Mouse (Mus musculus) induced T-regulatory cell, adult 2 months (primary cell): ENCODE measurements around the gene Hist1h4i.
"Not testable (repeated sequence)": the region's sequence is repeated elsewhere in the genome, so short reads cannot be mapped to it uniquely, and the experiment has no call there.

Experiments used
- DNase-seq: peaks from one replicate; pipeline ENCODE4 v3.0.0-alpha.2; 2012; ENCODE audit warnings: low read depth

The Hist1h4i gene

GRCm38 (mm10) chr13:22041142-22041536 lies at the start of gene Hist1h4i:
Gene Hist1h4i (minus strand): TSS chr13:22041362.
- DNase-seq: peak; percentile 95

GRCm38 (mm10) chr13:22084140-22084539 lies 43.0 kb upstream of the Hist1h4i start, which contains the start of gene Vmn1r188:
Gene Vmn1r188 (plus strand): TSS chr13:22084440.
- not testable (repeated sequence) for DNase-seq

GRCm38 (mm10) chr13:22063468-22063867 lies 22.3 kb upstream of the Hist1h4i start:
- DNase-seq: no peak

DNA sequence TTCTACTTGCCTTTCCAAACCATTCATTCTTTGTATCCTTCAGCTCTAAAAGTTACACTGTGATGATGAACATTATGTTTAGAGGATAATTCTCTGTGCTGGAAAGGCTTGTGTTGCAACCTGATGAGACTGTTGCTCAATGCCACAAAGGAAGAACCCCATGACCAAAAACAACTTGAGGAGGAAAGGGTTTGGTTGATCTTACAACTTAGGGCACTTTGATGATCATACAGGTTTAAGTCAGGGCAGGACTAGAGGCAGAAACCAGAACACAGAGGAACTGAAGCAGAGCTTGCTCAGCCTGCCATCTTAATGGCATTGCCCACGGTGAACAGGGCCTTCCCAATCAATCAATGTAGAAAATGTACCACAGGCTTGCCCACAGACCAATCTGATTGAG lies 20.3 kb upstream of the Hist1h4i start:
- DNase-seq: no peak

GRCm38 (mm10) chr13:22053754-22054153 lies 12.6 kb upstream of the Hist1h4i start:
- no peak for DNase-seq

GRCm38 (mm10) chr13:22051523-22051859 lies 10.3 kb upstream of the Hist1h4i start:
- DNase-seq: no peak

DNA sequence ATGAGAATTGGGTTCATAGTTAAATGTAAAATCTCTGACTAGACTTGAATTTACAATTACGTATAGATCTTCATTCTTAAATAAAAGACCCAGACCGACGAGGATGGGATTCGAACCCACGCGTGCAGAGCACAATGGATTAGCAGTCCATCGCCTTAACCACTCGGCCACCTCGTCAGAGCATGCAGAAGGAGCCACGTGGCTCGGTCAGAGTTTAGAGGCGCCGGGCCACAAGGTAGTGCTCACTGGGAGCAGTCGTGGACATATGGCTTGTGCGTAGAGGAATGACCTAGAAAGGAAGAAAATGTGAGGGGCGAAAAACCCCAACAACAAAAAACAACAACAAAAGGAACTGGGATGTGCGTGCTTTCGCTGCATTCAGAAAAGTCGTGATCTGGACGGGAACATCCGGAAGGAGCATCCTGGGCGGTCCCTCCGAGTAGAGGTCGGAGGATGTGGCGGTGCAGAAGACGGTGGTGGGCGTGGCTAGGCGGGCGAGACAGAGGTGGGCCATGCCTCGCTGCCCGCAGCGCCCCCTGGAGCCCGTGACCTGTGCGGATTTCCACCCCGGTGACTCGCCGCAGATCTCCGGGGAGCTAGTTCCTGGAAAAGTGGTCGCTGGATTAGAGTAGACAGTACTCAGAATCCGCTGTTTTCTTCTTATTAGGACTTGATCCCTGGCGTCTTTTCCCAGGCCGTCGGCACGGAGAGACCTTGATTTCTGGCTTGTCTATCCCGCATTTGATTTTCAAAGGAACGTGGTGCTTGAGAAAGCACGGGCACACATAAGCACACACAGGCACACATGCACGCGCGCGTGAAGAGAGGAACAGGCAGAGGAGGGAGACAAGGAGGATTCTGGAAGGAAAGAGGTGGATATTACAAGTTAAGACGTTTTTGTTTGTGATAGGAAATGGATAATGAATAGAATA lies 9.7 kb upstream of the Hist1h4i start:
- peak; percentile 93 for DNase-seq

GRCm38 (mm10) chr13:22049737-22050440 lies 8.7 kb upstream of the Hist1h4i start:
- peak; percentile 86 for DNase-seq

DNA sequence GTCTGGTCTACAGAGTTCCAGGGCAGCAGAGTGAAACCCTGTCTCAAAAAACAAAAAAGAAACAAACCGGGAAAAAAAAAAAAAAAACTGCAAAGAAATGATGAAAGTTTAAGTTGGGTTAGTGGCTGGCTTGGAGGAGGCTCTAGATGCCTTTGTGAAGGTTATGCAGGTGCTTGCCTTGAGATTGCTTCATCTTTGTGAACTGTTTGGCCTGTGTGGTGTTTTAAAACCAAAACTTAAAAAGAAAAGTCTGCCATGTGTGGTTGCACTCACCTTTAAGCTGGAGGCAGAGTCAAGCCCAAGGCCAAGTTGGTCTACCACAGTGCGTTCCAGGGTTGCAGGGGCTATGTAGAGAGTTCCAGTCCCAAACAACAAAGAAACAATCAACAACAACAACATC lies 7.9 kb upstream of the Hist1h4i start:
- DNase-seq: peak; percentile 21

DNA sequence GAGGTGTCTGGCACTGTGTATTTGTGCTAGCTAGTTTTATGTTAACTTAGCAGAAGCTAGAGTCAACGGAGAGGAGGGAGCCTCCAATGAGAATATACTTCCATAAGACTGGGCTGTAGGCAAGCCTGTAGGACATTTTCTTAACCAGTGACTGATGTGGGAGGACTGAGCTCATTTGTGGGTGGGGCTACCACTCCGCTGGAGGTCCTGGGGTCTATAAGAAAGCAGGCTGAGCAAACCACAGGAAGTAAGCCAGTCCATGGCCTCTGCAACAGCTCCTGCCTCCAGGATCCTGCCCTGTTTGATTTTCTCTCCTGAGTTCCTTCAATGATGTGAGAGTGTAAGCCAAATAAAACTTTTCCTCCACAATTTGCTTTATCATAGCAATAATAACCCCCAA lies 4.1 kb upstream of the Hist1h4i start:
- peak; percentile 4 for DNase-seq

DNA sequence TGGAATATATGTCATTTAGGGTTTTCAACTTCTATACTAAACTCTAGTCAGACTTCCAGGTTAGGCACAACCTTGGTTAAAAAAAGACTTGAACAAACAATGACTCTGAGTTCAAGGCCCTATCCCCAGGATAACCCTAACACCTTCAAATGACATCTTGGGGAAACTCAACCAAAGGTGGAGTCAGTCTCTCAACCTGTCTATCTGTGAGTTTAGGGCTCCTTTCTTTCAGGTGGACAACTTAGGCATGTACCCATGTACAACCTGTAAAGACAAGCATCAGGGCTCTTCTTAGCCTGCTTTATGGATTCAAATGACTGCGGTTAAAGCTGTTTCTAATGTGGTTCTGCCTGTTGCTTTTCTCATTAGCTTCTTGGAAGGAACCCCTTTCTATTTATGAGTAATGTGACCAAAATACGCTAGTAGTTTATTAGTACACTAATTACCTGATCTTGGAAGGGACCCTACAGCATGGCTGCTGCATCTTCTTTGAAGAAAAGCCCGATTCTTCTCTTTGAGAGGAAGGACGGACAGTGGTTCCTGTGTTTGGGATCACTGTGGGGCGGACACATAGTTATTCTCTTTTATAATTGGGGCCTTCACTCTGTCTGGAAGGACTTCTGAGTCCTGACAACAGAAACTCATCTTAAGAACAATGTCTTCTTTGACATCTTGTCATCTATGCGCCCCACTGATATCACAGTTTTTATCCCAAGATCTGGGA lies 3.4 kb upstream of the Hist1h4i start:
- no peak for DNase-seq

GRCm38 (mm10) chr13:22043503-22044431 lies 2.6 kb upstream of the Hist1h4i start:
- DNase-seq: peak; percentile 89

DNA sequence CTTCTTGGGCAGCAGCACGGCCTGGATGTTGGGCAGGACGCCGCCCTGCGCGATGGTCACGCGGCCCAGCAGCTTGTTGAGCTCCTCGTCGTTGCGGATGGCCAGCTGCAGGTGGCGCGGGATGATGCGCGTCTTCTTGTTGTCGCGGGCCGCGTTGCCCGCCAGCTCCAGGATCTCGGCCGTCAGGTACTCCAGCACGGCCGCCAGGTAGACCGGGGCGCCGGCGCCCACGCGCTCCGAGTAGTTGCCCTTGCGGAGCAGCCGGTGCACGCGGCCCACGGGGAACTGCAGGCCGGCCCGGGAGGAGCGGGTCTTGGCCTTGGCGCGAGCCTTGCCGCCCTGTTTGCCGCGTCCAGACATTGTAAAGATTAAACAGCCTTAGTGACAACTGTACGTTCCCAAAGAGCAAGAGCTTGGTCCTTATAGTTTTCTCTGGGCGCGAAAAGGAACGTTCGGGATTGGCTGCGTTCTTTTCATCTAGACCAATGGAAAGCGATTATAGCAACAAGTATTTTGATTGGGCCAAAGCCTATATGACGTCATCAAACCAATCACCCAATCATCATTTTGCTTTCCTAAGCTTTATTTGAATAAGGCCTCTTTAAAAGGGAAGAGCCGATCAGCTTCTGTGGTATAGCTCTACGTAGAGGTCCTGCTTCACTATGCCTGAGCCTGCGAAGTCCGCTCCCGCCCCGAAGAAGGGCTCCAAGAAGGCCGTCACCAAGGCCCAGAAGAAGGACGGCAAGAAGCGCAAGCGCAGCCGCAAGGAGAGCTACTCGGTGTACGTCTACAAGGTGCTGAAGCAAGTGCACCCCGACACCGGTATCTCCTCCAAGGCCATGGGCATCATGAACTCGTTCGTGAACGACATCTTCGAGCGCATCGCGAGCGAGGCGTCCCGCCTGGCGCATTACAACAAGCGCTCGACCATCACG lies 1.7 kb upstream of the Hist1h4i start, which contains the start of the genes Hist1h2ag and Hist1h2bj:
Gene Hist1h2ag (minus strand): TSS at position 377 of the 935 bp plus-strand sequence.
Gene Hist1h2bj (plus strand): TSS at position 647 of the 935 bp plus-strand sequence.
- peak; percentile 99 for DNase-seq

DNA sequence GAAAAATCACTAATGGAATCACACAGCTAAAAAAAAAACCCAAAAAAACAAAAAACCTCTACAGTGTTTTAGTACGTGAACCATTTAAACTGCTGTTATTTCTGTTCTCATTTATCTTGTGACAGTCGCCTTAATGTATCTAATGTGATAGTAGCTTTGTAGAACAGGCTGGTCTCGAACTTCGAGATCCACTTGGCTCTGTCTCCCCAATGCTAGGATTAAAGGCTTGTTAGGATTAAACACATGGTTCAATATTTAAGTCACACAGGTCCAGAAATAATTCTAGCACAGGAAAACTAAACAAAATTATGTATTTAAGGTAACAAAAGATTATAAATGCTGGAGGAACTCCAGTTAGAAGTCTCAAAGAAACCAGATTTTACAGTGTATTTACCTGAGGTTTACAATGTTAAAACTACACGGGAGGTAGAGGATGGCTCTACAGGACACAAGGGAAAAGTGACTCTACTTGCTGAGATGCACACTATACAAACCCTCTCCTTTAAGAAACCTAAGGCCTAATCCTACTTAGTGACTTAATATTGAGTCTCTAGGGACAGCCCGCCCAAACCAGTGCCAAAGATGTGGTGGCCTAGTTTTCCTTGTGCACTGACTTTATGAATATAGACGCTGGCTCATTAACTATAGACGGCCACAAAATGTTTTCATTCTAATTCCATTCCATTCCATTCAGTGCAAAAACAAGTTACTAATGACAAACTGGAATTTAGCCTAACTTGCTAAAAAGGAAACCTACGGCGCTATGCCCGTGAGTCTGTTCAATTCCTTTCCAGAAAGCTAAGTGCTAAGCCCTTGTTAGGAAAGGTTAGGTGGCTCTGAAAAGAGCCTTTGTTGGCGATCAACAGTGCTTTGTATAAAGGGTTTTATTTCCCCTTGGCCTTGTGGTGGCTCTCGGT lies 747 bp upstream of the Hist1h4i start:
- DNase-seq: peak; percentile 72

- peak; percentile 74 for DNase-seq
Measured at GRCm38 (mm10) chr13:22040464-22041141, 559 bp downstream of the Hist1h4i start.

DNA sequence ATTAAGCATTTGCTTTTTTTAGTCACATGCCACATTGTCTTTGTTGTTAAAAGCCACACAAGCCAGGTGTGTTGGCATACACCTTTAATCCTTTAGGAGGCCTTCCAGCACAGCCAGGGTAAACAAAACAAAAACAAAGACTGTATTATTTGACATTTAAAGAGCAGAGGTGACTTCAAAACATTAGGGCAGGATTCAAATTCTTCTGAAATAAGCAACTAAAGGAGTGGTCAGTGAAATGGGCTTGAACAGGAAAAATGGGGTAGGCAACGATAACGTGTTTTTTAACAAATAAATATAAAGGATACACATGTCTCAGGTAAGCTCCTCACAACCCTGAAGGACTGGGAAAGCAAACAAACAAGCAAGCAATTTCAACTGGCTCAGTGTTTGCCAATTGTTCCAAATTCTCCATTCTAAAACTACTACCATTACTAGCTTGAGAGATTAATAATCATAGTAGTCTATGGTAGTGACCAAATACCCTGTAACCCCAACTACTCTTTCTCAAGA lies 1.2 kb downstream of the Hist1h4i start:
- no peak for DNase-seq

DNA sequence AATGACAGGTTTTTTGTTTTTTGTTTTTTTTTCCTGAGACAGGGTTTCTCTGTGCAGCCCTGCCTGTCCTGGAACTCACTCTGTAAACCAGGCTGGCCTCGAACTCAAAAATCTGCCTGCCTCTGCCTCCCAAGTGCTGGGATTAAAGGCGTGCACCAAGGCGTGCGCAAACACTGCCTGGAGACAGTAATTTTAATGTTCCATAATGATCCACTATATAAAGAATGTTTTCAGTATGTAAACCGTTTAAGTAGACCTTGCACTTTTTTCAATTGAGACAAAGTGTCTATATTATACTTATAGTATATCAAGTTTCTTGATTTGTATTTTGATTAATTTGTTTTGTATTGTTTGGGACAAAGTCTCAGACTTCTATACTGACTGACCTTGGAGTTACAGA lies 1.8 kb downstream of the Hist1h4i start:
- no peak for DNase-seq

DNA sequence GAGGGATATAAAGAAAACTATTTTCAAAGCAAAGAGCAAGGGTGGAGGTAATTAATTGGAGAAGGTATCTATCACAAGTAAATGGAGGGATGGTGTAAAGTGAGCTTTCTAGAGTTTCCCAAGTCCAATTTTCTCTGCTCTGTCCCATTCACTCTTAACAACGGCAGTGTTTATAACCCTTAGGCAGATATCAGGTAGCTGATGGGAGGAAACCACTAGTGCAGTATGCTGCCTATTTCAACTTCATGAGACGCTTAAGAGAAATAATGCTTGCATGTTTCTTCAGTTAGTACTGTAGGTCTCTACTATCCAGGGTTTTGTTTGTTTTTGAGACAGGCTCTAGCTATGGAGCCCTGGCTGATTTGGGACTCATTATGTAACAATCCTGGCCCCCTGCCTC lies 3.7 kb downstream of the Hist1h4i start:
- no peak for DNase-seq
